Mouse (Mus musculus) T-helper 17 cell (primary cell): ENCODE data around the gene Clcf1.

ENCODE experiments used
- in situ Hi-C, 2 experiments: fragments of 300-600 bp; cut with MboI, MseI; formaldehyde crosslinking; loops; 1 replicate in 1 of 2; 2 replicates in 1 of 2; pipeline ENCODE4 v1.15.1; 2025; ENCODE audit warnings: high pct_unique_total_duplicates in 2 of 2

Clcf1 gene

DNA sequence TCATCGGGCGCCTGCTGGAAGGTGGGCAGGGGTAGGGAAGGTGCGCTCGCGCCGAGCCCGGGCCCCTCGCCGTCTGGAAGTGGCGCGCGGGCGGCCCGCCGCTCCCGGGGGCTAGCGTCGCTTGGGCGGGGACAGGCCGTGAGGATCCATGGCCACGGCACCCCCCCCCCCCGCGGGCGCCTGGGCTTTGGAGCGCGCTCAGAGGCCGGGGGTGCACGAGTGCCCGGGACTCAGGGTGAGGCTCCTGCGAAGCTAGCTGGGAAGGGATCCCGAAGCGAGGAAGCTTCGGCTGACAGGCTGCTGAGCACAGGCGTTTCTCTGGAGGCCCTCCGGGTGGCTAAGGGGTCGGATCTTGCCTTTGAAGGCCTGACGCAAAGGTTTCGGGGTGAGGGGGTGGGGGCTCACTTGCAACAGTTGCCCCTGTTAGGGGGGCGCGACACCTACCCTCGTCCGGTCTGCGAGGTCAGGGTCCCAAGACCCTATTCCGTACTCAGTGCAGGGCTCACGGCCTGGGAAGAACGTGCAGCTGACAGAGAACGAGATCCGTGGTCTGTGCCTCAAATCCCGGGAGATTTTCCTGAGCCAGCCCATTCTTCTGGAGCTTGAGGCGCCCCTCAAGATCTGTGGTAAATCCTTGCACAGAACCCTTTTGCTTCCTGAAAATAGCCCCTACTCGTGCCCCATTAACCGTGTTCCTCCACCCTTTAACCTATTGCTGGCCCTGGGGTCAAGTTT is 21.6 kb upstream of the Clcf1 start:
- in situ Hi-C loops = no loop called here

DNA sequence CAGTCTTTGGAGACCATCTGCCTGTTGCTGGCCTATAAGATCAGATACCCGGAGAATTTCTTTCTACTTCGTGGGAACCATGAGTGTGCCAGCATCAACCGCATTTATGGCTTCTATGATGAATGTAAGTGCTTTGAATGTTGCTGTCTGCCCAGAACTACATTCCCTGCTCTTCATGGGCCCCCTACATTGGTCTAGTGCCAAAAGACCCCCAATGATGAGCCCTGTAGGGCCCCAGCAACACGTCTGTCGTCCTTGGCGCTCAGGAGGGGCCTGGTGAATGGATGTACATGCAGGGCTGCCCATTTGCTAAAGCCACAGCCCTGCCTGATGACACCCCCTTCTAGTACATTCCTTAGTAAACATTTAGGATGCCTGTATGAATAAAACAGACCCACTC is 20.9 kb upstream of the Clcf1 start:
- in situ Hi-C loops = no loop called here

DNA sequence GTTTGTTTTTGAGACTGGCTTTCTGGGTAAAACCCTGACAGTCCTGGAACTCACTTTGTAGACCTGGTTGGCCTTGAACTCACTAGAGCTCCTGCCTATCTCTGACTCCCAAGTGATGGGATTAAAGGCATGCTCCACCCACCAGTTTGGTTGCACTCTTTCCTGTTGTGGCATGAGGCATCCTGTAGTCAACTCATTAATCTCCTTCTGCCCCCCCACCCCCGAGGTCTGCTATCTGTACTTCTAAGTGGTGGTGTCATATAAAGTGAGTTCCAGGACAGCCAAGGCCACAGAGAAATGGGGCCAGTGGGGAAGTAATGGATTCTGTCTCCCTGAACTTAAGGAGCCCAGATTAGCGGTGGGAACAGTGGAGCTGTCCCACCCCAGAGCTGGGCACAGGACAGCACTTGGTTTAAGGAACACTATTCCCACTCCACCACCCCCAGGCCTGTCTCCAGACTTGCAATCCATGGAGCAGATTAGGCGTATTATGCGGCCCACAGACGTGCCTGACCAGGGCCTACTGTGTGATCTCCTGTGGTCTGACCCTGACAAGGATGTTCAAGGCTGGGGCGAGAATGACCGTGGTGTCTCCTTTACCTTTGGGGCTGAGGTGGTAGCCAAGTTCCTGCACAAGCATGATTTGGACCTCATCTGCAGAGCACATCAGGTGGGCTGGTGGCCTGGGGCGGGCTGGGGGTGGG is 19.9 kb upstream of the Clcf1 start:
- in situ Hi-C loops = no loop called here

DNA sequence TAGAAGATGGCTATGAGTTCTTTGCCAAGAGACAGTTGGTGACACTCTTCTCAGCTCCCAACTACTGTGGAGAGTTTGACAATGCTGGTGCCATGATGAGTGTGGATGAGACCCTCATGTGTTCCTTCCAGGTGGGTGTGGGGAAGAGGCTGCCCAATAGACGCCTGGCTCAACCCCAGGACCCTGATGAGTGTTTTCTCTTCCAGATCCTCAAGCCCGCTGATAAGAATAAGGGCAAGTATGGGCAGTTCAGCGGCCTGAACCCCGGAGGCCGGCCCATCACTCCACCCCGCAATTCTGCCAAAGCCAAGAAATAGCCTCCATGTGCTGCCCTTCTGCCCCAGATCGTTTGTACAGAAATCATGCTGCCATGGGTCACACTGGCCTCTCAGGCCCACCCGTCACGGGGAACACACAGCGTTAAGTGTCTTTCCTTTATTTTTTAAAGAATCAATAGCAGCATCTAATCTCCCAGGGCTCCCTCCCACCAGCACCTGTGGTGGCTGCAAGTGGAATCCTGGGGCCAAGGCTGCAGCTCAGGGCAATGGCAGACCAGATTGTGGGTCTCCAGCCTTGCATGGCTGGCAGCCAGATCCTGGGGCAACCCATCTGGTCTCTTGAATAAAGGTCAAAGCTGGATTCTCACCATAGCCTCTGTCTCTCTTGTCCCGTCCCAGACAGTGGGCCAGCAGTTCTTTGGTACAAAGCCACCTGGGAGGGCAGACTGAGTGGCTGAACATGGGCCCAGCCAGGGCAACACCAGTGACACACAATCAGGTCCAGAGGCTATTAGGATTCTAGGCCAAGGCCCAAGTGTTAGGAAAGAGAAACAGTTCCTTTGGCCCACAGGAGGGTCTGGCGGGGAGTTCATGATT is 19.0 kb upstream of the Clcf1 start:
- in situ Hi-C loops = no loop called here

DNA sequence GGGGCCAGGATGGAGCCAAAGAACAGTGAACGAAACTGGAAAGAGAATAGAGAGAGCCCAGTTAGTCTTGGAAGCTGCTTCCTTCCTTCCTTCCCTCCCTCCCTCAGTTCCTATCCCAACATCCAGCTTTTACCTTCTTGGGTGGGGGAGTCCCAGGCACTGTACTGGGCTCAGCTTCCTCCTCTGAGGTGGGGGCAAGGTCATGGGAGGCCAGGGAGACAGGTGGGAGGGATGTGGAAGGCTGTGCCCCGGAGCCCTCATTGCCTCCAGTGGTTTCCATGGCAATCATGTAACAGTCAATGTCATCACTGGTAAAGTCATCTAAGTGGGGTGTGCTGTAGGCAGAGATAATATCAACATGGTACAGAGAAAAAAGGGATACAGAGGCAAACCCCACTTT is 18.0 kb upstream of the Clcf1 start:
- in situ Hi-C loops = no loop called here

DNA sequence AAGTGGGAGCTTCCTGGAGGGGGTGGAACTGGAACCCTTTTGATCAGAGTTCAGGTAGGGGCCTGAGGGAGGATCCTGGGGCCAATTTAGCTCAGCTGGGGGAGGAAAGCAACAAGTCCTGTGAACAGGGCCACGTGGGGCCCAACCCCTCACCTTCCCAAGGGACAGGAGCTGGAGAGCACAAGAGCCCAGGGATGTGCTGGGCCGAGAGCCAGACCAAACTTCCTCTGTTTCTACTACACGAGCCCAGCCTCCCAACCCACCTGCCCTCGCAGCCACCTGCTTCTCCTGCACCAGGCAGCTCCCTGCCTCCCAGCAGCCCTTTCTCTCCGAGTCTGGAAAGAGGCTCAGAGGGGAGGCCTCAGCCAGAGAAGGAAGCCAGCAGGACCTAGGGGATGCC is 17.5 kb upstream of the Clcf1 start:
- in situ Hi-C loops = no loop called here

DNA sequence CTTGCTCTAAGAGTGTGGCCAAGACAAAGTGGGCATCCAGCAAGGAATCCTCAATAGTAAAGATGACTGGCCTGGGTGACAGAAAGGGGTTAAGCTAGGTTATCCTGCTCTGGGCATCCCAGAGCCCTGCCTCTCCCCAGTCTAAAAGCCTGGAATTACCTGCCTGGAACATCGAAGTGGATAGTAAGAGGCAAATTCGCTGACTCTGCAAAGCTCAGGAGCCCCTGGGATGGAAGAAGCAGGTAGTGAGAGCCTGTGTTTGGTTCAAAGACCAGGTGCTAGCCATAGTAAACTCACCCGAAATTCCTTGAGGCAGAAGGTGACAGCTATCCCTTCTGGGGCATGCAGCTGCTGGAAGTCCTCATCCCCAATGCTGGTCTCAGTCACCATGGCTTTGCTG is 16.9 kb upstream of the Clcf1 start:
- in situ Hi-C loops = no loop called here

DNA sequence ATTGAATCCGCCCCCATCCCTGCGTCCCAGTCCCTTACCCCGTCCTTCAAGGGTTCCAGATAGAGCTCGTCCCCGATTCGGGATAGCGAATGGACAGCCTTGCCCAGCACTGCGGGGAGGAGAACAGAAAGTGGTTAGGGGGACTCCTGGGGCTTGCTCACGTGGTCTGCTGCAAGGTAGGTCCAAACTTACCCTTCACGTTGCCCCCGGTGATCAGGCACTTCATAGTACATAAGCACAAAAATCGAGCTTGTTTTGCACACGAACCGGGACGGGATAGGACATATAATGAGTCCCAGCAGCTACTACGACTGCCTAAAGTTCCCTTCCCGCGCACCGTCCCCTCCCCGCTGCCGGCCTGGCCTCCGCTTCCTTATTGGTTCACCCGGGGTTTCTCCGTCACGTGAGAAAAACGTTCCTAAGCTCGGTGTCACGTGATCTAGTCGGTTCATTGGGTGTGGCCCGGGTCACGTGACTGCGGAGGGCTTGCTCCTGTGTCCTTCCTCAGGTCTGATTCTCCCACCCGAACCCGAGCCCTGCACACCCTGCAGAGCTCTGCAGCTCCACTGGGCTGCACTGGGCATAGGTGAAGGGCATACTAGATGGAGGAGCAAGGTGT is 12.6 kb upstream of the Clcf1 start, which contains the start of gene Rad9a:
Gene Rad9a (minus strand): TSS at position 372 of the 619 bp plus-strand sequence.
- in situ Hi-C loops = no loop called here

DNA sequence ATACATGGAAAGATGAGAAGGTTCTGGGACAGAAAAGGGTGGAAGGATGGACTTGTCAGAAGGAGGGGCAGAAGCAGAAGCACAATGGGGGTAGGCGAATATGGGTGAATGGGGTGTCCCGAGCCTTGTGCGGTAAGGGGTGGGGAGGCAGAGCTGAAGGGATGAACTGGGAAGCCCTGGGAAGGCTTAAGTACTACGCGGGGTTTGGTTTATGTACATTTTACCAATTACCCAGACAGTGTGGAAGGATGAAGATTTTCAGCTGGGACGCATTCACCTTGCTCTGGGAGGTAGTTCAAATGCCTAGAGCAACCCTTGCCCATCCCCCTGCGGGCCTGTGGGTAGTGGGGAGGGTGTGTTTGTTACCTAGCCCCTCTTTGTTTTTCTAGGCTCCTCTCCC is 11.9 kb upstream of the Clcf1 start:
- in situ Hi-C loops = no loop called here

DNA sequence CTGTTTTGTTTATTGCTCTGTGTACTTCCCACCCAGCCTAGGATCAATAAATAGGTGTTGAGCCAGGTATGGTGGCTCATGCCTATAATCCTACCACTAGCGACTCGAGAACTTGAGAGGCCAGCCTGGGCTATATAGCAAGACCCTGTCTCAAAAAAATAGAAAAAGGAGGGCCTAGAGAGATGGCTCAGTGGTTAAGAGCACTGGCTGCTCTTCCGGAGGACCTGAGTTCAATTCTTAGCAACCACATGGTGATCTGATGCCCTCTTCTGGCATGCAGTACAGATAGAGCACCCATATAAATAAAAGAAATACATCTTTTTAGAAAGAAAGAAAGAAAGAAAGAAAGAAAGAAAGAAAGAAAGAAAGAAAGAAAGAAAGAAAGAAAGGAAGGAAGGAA is 10.9 kb upstream of the Clcf1 start:
- in situ Hi-C loops = no loop called here

DNA sequence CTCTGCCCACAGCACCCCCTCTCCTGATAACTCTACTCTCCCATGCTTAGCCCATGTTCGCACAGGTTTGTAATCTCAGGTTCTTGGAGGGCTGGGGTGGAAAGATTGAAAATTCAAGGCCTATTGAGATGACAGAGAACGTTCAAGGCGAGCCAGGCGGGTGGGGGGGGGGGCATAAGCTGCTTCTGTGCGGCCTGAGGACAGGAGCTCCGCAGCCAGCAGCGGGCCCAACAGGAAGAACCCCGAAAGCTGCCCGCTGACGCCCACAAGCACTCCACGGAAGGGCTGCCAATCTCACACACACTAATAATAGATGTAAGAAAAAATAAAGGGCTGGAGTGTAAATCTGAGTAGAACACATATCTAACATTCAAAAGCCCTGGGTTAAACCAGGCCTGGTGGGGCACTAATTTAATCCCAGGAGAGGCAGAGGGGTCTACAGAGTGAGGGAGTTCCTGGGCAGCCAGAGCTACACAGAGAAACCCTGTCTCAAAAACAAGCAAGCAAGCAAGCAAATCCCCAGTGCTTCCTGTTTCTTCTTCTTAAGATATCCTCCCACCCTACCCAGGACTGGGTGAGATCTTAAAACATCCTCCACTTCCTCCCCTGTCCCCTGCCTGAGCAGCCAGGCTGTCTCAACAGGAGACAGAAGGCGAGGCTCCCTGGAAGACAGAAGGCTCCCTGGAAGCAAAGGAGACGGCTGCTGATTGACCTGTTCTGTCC is 10.3 kb upstream of the Clcf1 start:
- in situ Hi-C loops = no loop called here

DNA sequence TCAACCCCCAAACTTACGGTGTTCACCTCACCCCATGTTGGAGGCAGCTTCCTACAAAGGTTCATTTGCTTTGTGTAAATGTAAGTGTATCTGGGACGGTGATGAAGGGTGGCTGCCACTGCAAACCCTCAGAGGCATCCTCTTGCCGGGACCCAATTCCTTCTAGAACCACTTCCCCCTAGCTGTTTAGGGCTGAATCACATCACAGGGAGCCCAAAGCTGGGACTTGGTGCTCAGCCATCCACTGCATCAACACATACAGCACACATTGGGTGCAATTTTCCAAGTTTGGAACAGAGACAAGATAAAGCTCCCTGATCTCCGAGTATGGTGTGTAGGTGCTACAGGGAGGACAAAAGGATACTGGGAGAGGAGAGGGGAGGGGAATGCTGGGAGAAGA is 9.1 kb upstream of the Clcf1 start:
- in situ Hi-C loops = loop anchor here in 1 of 2 experiments (5.0 kb wide), 1 partner anchor 37 kb away; no protein-coding TSS in a partner anchor

DNA sequence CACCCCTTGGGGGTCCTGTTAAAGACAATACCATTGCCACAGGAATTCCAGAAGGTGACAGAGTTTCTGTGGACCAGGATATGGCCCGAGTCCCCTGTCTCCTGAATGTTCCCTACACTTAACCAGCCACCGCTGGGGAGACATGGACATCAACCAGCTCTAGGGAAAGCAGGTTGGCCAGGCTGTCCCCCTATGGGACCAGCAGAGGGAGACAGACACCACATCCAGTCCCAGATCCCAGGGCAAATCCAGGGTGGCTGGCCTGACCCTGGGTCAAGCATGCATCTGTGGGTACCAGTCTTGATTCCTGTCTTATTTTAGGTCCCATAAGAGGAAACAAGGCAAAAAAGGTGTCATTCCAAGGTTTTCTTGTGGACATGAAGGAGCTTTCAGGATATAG is 7.1 kb upstream of the Clcf1 start:
- in situ Hi-C loops = loop anchor here in 1 of 2 experiments (5.0 kb wide), 1 partner anchor 35 kb away; no protein-coding TSS in a partner anchor

DNA sequence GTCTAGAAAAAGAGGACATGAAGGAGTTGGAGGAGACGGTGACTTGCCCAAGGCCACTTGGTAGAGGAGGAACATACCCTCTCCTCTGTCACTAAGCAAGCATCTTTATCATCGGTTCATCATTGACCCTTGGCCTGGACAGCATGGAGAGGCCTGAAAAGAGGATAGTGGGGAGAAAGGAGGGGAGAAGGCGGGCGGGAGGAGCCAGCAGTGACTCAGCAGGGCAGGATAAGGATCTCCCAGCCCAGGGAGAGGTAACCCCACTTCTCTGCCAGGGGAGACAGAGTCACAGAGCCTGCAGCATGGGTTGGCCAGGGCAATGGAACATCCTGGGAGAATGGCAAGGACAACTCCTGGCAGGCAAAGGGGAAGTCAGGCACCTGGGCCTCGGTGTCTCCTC is 5.5 kb upstream of the Clcf1 start:
- in situ Hi-C loops = loop anchor here in 1 of 2 experiments (5.0 kb wide), 1 partner anchor 34 kb away; no protein-coding TSS in a partner anchor

DNA sequence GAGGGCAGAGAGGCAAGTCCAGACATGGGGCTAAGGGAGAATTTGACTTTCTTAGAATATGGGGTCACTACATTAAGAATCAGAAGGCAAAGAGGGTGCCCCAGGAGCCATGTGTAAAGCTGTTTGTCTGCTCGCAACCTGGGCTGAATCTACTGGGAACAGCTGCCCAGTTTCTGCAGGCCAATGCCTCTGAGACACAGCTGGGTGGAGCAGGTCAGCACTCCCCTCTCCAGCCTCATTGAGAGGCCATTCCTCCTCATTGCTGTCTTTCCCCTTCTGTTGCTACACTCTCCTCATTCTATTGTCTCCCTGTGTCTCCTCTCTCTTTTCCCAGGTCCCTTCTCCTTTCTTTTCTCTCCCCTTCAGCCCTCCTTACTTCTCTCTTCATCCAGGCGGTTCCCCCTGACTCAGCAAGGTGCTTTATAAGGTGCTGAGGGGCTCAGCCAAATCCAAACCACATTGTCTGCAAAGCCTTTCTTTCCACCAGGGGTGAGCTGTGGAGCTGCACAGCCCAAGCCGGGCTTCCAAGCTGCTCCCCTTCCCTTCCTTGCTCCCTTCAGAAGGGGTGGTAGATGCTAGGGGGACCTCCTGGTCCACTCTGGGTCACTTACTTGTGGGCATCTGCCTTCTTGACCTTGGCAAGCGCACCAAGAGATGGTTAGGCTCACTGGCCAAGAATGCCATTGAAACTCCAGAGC is 2.0 kb upstream of the Clcf1 start:
- in situ Hi-C loops = no loop called here

DNA sequence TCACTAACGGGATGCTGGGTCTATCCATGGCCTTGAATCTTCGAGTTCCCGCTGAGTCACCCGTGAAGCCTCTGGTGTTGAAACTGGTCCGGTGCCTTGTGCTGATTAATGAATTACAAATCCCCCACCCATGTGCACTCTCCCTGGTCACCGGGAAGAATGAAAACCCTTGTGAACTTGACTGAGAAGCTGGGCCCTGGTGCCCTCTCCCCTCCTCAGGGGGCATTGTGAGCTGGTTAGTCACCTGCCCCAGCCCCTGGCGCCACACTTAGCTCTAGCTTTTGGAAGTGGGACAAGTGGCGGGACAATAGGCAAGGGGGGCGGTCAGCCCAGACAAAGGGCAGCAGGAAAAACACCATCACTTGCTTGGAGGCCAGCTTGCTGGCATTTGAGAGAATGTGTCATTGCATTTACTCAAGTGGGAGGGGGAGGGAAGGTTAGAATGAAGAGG is 489 bp upstream of the Clcf1 start:
- in situ Hi-C loops = no loop called here

DNA sequence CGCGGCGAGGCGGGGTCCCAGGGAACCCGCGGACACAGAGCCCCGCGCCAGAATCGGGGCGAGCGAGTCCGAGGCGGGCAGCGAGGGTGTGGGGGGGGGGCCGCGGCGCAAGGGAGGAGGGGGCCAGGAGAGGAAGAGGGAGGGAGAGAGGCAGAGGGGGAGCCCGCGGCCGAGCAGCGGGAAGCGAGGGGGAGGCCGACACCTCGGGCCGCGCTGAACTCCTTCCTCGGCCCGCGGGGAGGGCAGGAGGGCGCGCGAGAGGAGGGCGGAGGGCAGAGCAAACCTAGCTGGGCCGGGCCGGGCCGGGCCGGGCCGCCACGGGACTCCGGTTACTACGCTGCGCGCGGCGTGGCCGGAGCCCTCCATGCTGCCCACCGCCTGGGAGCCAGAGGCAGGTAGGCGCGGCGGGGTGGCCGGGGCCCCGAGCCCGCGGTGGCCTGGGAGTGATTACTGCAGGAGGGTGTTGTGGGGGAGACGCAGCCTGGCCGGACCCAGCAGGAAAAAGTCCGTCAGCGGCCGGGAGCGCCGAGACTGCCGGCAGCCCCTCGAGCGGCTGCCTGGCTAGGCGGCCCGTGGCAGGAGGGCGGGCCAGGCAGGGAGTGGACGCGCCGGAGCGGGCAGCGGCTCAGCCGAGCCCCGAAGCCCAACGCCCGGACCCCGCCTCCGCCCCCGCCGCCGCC is 873 bp downstream of the Clcf1 start:
- in situ Hi-C loops = no loop called here

DNA sequence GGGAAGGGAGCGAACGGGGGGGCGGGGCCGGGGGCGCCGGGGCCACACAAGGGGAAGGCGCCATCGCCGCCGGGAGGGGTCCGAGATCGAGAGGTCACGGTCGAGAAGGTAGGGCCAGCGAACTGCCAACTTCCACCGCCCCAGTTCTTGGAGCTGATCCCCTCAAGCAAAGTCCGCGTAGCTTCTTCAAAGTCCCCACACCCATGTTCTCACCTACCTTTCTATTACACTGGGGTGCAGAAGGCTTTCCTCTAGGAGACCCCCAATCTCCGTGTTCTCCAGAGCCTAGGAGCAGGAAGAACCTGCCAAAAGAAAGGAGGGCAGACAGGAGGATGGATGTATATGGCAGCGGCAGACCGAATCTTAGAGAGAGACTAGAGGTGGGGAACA is 1.4 kb downstream of the Clcf1 start:
- in situ Hi-C loops = no loop called here

DNA sequence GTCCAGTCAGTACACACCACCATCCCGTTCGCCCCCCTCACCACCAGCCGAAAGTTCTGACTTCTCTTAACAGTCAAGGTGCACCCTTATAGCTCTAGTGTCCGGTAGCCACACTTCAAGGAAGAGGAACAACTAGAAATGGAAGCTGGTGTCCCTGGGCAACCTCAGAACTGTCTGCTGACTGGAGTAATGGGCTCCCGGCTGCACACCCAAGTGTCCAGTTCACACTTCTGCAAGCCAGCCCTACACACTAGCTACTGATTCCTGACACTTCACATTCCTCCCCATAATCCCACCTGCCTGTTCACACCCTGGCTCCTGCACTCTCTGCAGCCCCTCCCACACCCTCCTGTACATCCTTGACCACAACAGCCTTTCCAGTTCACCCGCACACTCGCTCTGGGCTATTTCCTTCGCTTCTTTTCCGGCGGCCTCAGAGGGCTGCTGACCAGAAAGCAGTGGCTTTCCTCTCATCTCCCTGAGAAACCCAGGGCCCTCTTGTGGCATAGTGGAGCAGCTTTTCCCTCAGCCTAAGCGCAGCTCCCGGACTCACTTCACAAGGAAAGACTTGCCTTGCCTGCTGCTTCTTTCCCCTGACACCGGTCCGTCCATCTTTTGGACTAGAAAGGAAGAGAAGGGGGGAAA is 2.1 kb downstream of the Clcf1 start:
- in situ Hi-C loops = no loop called here
